Mouse (Mus musculus) C2C12 (cell line): ENCODE measurements around the gene Smad1.

Source experiments
- CEBPB ChIP-seq: IDR thresholded peaks from one replicate; pipeline ENCODE4 v1.6.1; 2011; ENCODE audit warnings: low read depth, mild to moderate bottlenecking, control low read depth, moderate library complexity
- CTCF ChIP-seq: IDR thresholded peaks from one replicate; pipeline ENCODE4 v1.5.1; 2011; ENCODE audit not compliant: control insufficient read depth, insufficient read depth, insufficient read length
- MAX ChIP-seq: IDR thresholded peaks from one replicate; pipeline ENCODE4 v1.6.1; 2011; ENCODE audit warnings: mild to moderate bottlenecking, control low read depth
- MYOD1 ChIP-seq: IDR thresholded peaks from one replicate; pipeline ENCODE4 v1.6.1; 2011; ENCODE audit warnings: low read depth; ENCODE audit not compliant: control insufficient read depth, insufficient read length
- MYOG ChIP-seq: IDR thresholded peaks from one replicate; pipeline ENCODE4 v1.6.1; 2011; ENCODE audit not compliant: control insufficient read depth, insufficient read length; ENCODE audit errors: extremely low read depth
- USF1 ChIP-seq: IDR thresholded peaks from one replicate; pipeline ENCODE4 v1.6.1; 2011; ENCODE audit warnings: low read depth, mild to moderate bottlenecking, control low read depth, moderate library complexity

- no peak for TF ChIP-seq CTCF
- no peak for TF ChIP-seq USF1
- no peak for TF ChIP-seq MAX
- no peak for TF ChIP-seq MYOG
- TF ChIP-seq MYOD1, result no peak
- TF ChIP-seq CEBPB, result no peak
These were observed 26.4 kb downstream of the Smad1 start for GRCm38 (mm10) chr8:79372960-79373359.
